13 mouse cellular contexts compared by ENCODE assay signal in the genomic region with DNA sequence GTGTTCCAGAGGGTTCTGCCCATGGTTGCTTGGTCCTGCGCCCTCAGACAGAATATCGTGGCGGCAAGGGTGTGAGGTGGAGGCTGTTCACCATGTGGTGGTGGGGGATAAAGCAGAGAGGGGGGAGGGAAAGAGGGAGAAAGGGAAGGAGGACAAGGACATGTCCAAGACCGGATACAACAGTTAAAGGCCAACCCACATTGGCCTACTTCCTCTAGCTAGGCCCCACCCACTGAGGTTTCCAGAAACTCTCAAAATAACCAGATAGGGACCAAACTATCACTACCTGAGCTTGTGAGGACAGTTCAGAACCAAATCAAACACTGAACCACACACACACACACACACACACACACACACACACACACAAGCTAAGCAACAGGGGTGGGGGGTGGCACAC.
"Had no signal": no experiment of that assay in that cellular context is flagged by ENCODE, and none has a peak within 500 bp of the region (broad histone marks: within the 10 kb centered on the region; RNA-seq: fewer than 3 reads in every experiment).

No protein-coding gene starts in this region.

- H3K9ac ChIP-seq: kidney, embryonic 15.5 days; liver, embryonic 13.5 days had no signal

- H3K9me3 ChIP-seq: kidney, embryonic 15.5 days; liver, embryonic 13.5 days had no signal

- H3K36me3 ChIP-seq: kidney, embryonic 15.5 days; liver, embryonic 13.5 days had no signal

- H3K4me3 ChIP-seq: kidney, embryonic 15.5 days; left cerebral cortex, adult 2 months; liver, embryonic 13.5 days had no signal

- H3K4me1 ChIP-seq: liver, embryonic 13.5 days had no signal

- H3K4me2 ChIP-seq: kidney, embryonic 15.5 days; liver, embryonic 13.5 days had no signal

- DNase-seq: kidney, adult 8-10 months; kidney, postnatal 10 days; kidney, postnatal 36 days; layer of hippocampus, postnatal 36 days; liver, embryonic 13.5 days; lung, adult 2 months; lung, postnatal 14 days; lung, postnatal 4 days; midbrain, embryonic 14.5 days; thymus, adult 18-20 months; thymus, postnatal 36 days had no signal

- H3K27ac ChIP-seq: kidney, embryonic 15.5 days; left cerebral cortex, adult 2 months; liver, embryonic 13.5 days had no signal

- H3K27me3 ChIP-seq: liver, embryonic 13.5 days had no signal
